Mouse (Mus musculus) bone marrow, adult 2 months (tissue): ENCODE results near the gene Itga6.

Experiments used
- CTCF ChIP-seq: fragments of 200-500 bp; IDR thresholded peaks from 2 replicates; pipeline ENCODE4 v1.5.1; 2011; ENCODE audit warnings: low read length, control low read depth; ENCODE audit not compliant: control insufficient read depth, insufficient read depth
- POLR2A ChIP-seq: fragments of 200-500 bp; IDR thresholded peaks from 2 replicates; pipeline ENCODE4 v1.6.1; 2011; ENCODE audit warnings: low read depth, mild to moderate bottlenecking, control low read depth, low read length, borderline replicate concordance; ENCODE audit not compliant: control insufficient read depth

GRCm38 (mm10) chr2:71866565-71866964, 121.1 kb downstream of the Itga6 start:
- no peak for TF ChIP-seq POLR2A
- no peak for TF ChIP-seq CTCF
